Mouse (Mus musculus): ENCODE measurements around the gene Calr4. TPM values are rescaled to one million over a fixed set of nuclear protein-coding genes. Genes with fewer than 3 reads are reported as not detected.

Calr4 gene
- total and polyA plus RNA-seq, 3 experiments: not detected

DNA sequence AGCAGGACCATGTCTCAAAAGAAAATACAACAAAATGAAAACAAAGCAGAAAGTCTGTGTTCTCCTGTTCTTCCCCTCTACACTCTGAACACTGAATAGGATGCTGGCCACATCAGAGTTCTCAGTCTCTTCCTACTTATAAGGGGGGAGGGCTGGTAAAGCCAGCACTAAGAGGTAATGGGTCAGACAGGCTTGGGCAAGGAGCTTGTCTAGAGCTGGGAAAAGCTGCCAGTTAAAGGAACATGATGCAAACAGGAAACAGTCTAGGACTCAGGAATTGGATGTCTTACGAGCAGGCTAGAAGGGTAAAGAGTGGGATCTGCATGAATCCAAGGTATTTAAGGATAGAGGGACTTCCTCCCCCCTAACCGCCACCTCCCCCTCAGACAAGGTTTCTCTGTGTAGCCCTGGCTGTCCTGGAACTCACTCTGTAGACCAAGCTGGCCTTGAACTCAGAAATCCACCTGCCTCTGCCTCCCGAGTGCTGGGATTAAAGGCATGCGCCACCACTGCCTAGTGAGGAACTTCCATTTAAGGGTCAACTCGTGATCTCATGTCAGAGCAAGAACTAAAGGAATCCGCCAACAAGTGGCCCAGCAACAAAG is 10.8 kb downstream of the Calr4 start:
- no peak overlapping the region for H3K9ac ChIP-seq (ENCODE audit: insufficient read depth, low read depth)
- no peak overlapping the region for H3K27ac ChIP-seq (ENCODE audit: insufficient read depth, low read depth)
- no peaks in the 10 kb centered on the region for H3K9me3 ChIP-seq (replicated peaks; ENCODE audit: low read length)
- TF ChIP-seq E2F4 (IDR thresholded peaks at IDR 0.05; ENCODE audit: insufficient replicate concordance, low read depth, low read length) (no peak), ELF1 (IDR thresholded peaks at IDR 0.05; ENCODE audit: low read depth, low read length) (no peak), USF2 (conservative IDR thresholded peaks at IDR 0.05; ENCODE audit: low read depth, low read length) (no peak), JUN (IDR thresholded peaks at IDR 0.05; ENCODE audit: insufficient read depth, low read depth, low read length) (no peak), CHD2 (IDR thresholded peaks at IDR 0.05; ENCODE audit: low read length) (no peak), JUND (conservative IDR thresholded peaks at IDR 0.05; ENCODE audit: low read depth, low read length) (no peak), GABPA (IDR thresholded peaks at IDR 0.05; ENCODE audit: insufficient replicate concordance, low read depth, low read length) (no peak), HCFC1 (IDR thresholded peaks at IDR 0.05; ENCODE audit: low read depth, low read length) (no peak), MAZ (IDR thresholded peaks at IDR 0.05; ENCODE audit: low read depth, low read length) (no peak)
- no peak overlapping the region for H3K4me3 ChIP-seq (replicated peaks in 1 of 3; ENCODE audit: low read depth in 2 of 3, low read length in 2 of 3, poor library complexity in 1 of 3)
- H3K4me2 ChIP-seq (ENCODE audit: insufficient read depth, low read depth, poor library complexity, severe bottlenecking): no peak overlapping the region
- no peaks in the 10 kb centered on the region for H3K79me2 ChIP-seq (replicated peaks; ENCODE audit: control insufficient read depth, extremely low read depth, insufficient read depth, poor library complexity, severe bottlenecking)
- DNase-seq (ENCODE audit: extremely low read depth): no peak
- in situ Hi-C loops (cut with MboI; ENCODE audit: low pct_ligation_motif_present, low pct_unique_long_range_greater_than_20kb, low sequenced_read_pairs) (no loop called here), dilution Hi-C loops (cut with MboI; ENCODE audit: extremely low pct_ligation_motif_present, extremely low pct_unique_long_range_greater_than_20kb, low sequenced_read_pairs) (no loop called here)
- no peaks in the 10 kb centered on the region for H3K36me3 ChIP-seq (replicated peaks in 1 of 2; ENCODE audit: control insufficient read depth in 1 of 2, insufficient read depth in 1 of 2, low read length in 1 of 2)
- H3K4me1 ChIP-seq (ENCODE audit: control insufficient read depth in 1 of 2, insufficient read depth in 2 of 2): no peaks in the 10 kb centered on the region
- peaks cover 3% of the 10 kb centered on the region for H3K27me3 ChIP-seq (replicated peaks)

DNA sequence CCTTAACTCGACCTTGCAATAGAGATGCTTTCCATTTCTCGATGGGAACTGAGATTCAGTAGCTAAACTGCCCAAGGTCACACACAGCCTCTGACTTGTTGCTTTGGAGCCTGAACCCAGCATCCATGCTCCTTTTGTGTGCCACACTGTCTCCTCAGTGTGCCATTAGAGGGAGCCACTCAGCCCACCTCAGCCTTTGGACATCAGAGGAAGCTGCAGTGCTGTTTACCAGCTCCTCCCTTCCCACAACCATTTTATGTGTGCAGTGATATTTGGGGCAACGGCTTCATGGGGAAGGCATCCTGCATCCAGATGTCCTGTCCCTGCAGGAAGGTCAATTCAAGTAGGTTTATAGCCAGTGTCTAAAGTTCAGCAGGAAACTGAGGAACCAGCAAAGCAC is 17.3 kb downstream of the Calr4 start:
- dilution Hi-C loops (cut with MboI; ENCODE audit: extremely low pct_ligation_motif_present, extremely low pct_unique_long_range_greater_than_20kb, low sequenced_read_pairs): no loop called here
- no peak overlapping the region for H3K27ac ChIP-seq (ENCODE audit: insufficient read depth, low read depth)
- H3K9me3 ChIP-seq (replicated peaks; ENCODE audit: low read length): no peaks in the 10 kb centered on the region
- peak overlapping the region; percentile 37; the same call in 1 of the 2 replicates for H3K4me2 ChIP-seq (ENCODE audit: insufficient read depth, low read depth, poor library complexity, severe bottlenecking)
- 0 out of 2 replicates have a peak overlapping the region, but pooled peaks have one; percentile 5 for H3K9ac ChIP-seq (ENCODE audit: insufficient read depth, low read depth)
- peaks cover 0 to 12% of the 10 kb centered on the region in 2 experiments; a peak in 2 of 4 replicates for H3K4me1 ChIP-seq (ENCODE audit: control insufficient read depth in 1 of 2, insufficient read depth in 2 of 2)
- no peaks in the 10 kb centered on the region for H3K36me3 ChIP-seq (replicated peaks in 1 of 2; ENCODE audit: control insufficient read depth in 1 of 2, insufficient read depth in 1 of 2, low read length in 1 of 2)
- in situ Hi-C loops (cut with MboI; ENCODE audit: low pct_ligation_motif_present, low pct_unique_long_range_greater_than_20kb, low sequenced_read_pairs): no loop called here
- H3K79me2 ChIP-seq (replicated peaks; ENCODE audit: control insufficient read depth, extremely low read depth, insufficient read depth, poor library complexity, severe bottlenecking): no peaks in the 10 kb centered on the region
- peak; percentile 57 for DNase-seq (ENCODE audit: extremely low read depth)
- H3K27me3 ChIP-seq (replicated peaks): no peaks in the 10 kb centered on the region
- TF ChIP-seq CHD2 (IDR thresholded peaks at IDR 0.05; ENCODE audit: low read length) (no peak), IRF4 (IDR thresholded peaks at IDR 0.05; ENCODE audit: low read depth, low read length) (no peak), POLR2AphosphoS2 (IDR thresholded peaks at IDR 0.05; ENCODE audit: low read depth, low read length) (no peak), RCOR1 (conservative IDR thresholded peaks at IDR 0.05; ENCODE audit: low read depth, low read length) (no peak), JUND (conservative IDR thresholded peaks at IDR 0.05; ENCODE audit: low read depth, low read length) (no peak), UBTF (IDR thresholded peaks at IDR 0.05; ENCODE audit: low read depth, low read length) (no peak), MAFK (IDR thresholded peaks at IDR 0.05; ENCODE audit: insufficient replicate concordance, low read length) (no peak), ZC3H11A (IDR thresholded peaks at IDR 0.05; ENCODE audit: low read depth, low read length) (no peak), MEF2A (IDR thresholded peaks at IDR 0.05; ENCODE audit: borderline replicate concordance, low read depth, low read length) (no peak), ETS1 (conservative IDR thresholded peaks at IDR 0.05; ENCODE audit: low read depth, low read length) (no peak), CTCF (conservative IDR thresholded peaks at IDR 0.05 in 1 of 2, IDR thresholded peaks at IDR 0.05 in 1 of 2; ENCODE audit: low read depth in 2 of 2, low read length in 2 of 2) (peak; percentile 28 to 77; a peak in 2 of 4 replicates), MXI1 (IDR thresholded peaks at IDR 0.05; ENCODE audit: low read depth, low read length) (no peak), SIN3A (IDR thresholded peaks at IDR 0.05; ENCODE audit: low read length) (no peak), JUN (IDR thresholded peaks at IDR 0.05; ENCODE audit: insufficient read depth, low read depth, low read length) (no peak), MYC (IDR thresholded peaks at IDR 0.05; ENCODE audit: low read depth, low read length) (no peak), NELFE (IDR thresholded peaks at IDR 0.05; ENCODE audit: low read depth, low read length) (no peak), KAT2A (IDR thresholded peaks at IDR 0.05; ENCODE audit: insufficient replicate concordance, low read length) (no peak), ZKSCAN1 (IDR thresholded peaks at IDR 0.05; ENCODE audit: borderline replicate concordance, low read depth, low read length) (no peak), RAD21 (IDR thresholded peaks at IDR 0.05; ENCODE audit: low read depth, low read length) (peak; percentile 65), NRF1 (IDR thresholded peaks at IDR 0.05; ENCODE audit: low read depth, low read length) (no peak), SMC3 (IDR thresholded peaks at IDR 0.05; ENCODE audit: low read depth, low read length) (peak; percentile 79), GABPA (IDR thresholded peaks at IDR 0.05; ENCODE audit: insufficient replicate concordance, low read depth, low read length) (no peak)
- no peak overlapping the region for H3K4me3 ChIP-seq (replicated peaks in 1 of 3; ENCODE audit: low read depth in 2 of 3, low read length in 2 of 3, poor library complexity in 1 of 3)
